Mouse (Mus musculus) G1E (cell line): ENCODE data around the gene Carmil1. TPM values are rescaled to one million over a fixed set of nuclear protein-coding genes. Genes with fewer than 3 reads are reported as not detected.

Source experiments
- ATAC-seq: 2 replicates; pipeline ENCODE4 v1.8.0; 2016; ENCODE audit warnings: mild to moderate bottlenecking; ENCODE audit not compliant: insufficient number of reproducible peaks, poor library complexity, low FRiP score, severe bottlenecking; ENCODE audit errors: extremely low read depth
- DNase-seq: peaks from one replicate; pipeline ENCODE4 v3.0.0; 2012; ENCODE audit warnings: low spot score
- H3K27me3 ChIP-seq: 2 replicates; pipeline ENCODE4 v1.6.1; 2012; ENCODE audit warnings: mild to moderate bottlenecking, low read length, inconsistent platforms; ENCODE audit not compliant: insufficient read depth
- H3K36me3 ChIP-seq: replicated peaks from 2 replicates; pipeline ENCODE3; 2012; ENCODE audit warnings: mild to moderate bottlenecking, inconsistent platforms
- H3K4me1 ChIP-seq: 2 replicates; pipeline ENCODE4 v1.6.1; 2012; ENCODE audit warnings: low read depth, low read length, inconsistent platforms, mixed read lengths; ENCODE audit not compliant: insufficient read depth
- H3K4me3 ChIP-seq: 2 replicates; pipeline ENCODE4 v1.5.1; 2012; ENCODE audit warnings: low read depth, mild to moderate bottlenecking, inconsistent platforms, low read length, moderate library complexity, mixed read lengths
- H3K9me3 ChIP-seq: replicated peaks from 2 replicates; pipeline ENCODE4 v1.6.1; 2012; ENCODE audit warnings: inconsistent platforms
- CTCF ChIP-seq: IDR thresholded peaks from 2 replicates; pipeline ENCODE4 v1.5.1; 2012; ENCODE audit warnings: low read depth, low read length, inconsistent platforms, mixed read lengths
- GATA1 ChIP-seq: IDR thresholded peaks from 2 replicates; pipeline ENCODE4 v1.6.1; 2012; ENCODE audit warnings: borderline replicate concordance, low read length, inconsistent platforms, mixed read lengths
- GATA2 ChIP-seq: IDR thresholded peaks from 2 replicates; pipeline ENCODE4 v1.6.1; 2012; ENCODE audit warnings: low read depth, low read length, inconsistent platforms, borderline replicate concordance
- POLR2AphosphoS5 ChIP-seq: IDR thresholded peaks from 2 replicates; pipeline ENCODE4 v1.6.1; 2012; ENCODE audit warnings: low read depth, low read length, inconsistent platforms; ENCODE audit not compliant: insufficient replicate concordance
- TAL1 ChIP-seq: conservative IDR thresholded peaks from 2 replicates; pipeline ENCODE4 v1.6.1; 2012; ENCODE audit warnings: low read depth, low read length, inconsistent platforms, mixed read lengths
- polyA plus RNA-seq: library from polyadenylated mRNA; stranded (reverse); fragments of >175 nt; gene quantifications from 2 replicates; pipeline ENCODE4 v1.2.3, GENCODE M21; 2012
- total RNA-seq, 2 experiments: library from RNA; stranded (forward) in 1 of 2; stranded (reverse) in 1 of 2; fragments of 200-1000 nt in 1 of 2; fragments of >200 nt in 1 of 2; fragmentation: Nextera tagmentation in 1 of 2; gene quantifications; 2 replicates each; pipeline ENCODE4 v1.2.3; 2014 to 2017

Carmil1 gene
- total RNA-seq (2014; fragmentation: Nextera tagmentation) (1.3 and 1.9 TPM in 2 replicates), total RNA-seq (2017) (0.41 and 0.55 TPM in 2 replicates), polyA plus RNA-seq (0.10 TPM in 2 replicates)

GRCm38 (mm10) chr13:24280439-24281431 is at the start of gene Carmil1:
Carmil1 (minus strand) TSS chr13:24280795.
- Histone ChIP-seq H3K36me3 (no peaks in the 10 kb centered on the region), H3K27me3 (peaks cover 3% of the 10 kb centered on the region; the same call in 1 of the 2 replicates), H3K9me3 (no peaks in the 10 kb centered on the region), H3K4me1 (no peaks in the 10 kb centered on the region), H3K4me3 (no peak within 1 kb of the TSS)
- no peak for ATAC-seq
- TF ChIP-seq CTCF (no peak), GATA1 (no peak), GATA2 (no peak), TAL1 (no peak), POLR2AphosphoS5 (no peak)
- DNase-seq, result no peak

- ATAC-seq (no peak), DNase-seq (no peak)
- Histone ChIP-seq H3K4me3 (no peak overlapping the region), H3K4me1 (no peaks in the 10 kb centered on the region), H3K27me3 (no peaks in the 10 kb centered on the region), H3K36me3 (no peaks in the 10 kb centered on the region), H3K9me3 (no peaks in the 10 kb centered on the region)
- TF ChIP-seq GATA1, result no peak
- no peak for TF ChIP-seq CTCF
- no peak for TF ChIP-seq GATA2
- TF ChIP-seq TAL1, result no peak
- no peak for TF ChIP-seq POLR2AphosphoS5
These were observed 49.5 kb upstream of the Carmil1 start for GRCm38 (mm10) chr13:24330128-24330527.

GRCm38 (mm10) chr13:24328036-24328817 is 47.6 kb upstream of the Carmil1 start:
- no peak for ATAC-seq
- Histone ChIP-seq H3K4me1 (no peaks in the 10 kb centered on the region), H3K36me3 (no peaks in the 10 kb centered on the region), H3K9me3 (no peaks in the 10 kb centered on the region), H3K4me3 (no peak overlapping the region), H3K27me3 (no peaks in the 10 kb centered on the region)
- TF ChIP-seq GATA1 (no peak), TAL1 (no peak), GATA2 (no peak), POLR2AphosphoS5 (no peak), CTCF (no peak)
- no peak for DNase-seq

GRCm38 (mm10) chr13:24327201-24327600 is 46.6 kb upstream of the Carmil1 start, which contains the start of gene Cmah:
Cmah (plus strand) TSS chr13:24327404.
- H3K9me3 ChIP-seq, result no peaks in the 10 kb centered on the region
- no peak within 1 kb of the TSS for H3K4me3 ChIP-seq
- ATAC-seq (no peak), DNase-seq (no peak)
- H3K4me1 ChIP-seq, result no peaks in the 10 kb centered on the region
- no peaks in the 10 kb centered on the region for H3K36me3 ChIP-seq
- H3K27me3 ChIP-seq, result no peaks in the 10 kb centered on the region; the same call in 1 of the 2 replicates
- TF ChIP-seq GATA2, result no peak
- no peak for TF ChIP-seq GATA1
- no peak for TF ChIP-seq POLR2AphosphoS5
- TF ChIP-seq CTCF, result no peak
- no peak for TF ChIP-seq TAL1

- Histone ChIP-seq H3K27me3 (no peaks in the 10 kb centered on the region; the same call in none of the 2 replicates), H3K4me3 (no peak overlapping the region), H3K36me3 (no peaks in the 10 kb centered on the region), H3K9me3 (no peaks in the 10 kb centered on the region), H3K4me1 (no peaks in the 10 kb centered on the region)
- TF ChIP-seq POLR2AphosphoS5 (no peak), GATA2 (no peak), TAL1 (no peak), CTCF (no peak), GATA1 (no peak)
- DNase-seq, result no peak
- ATAC-seq, result no peak
These were observed 40.7 kb upstream of the Carmil1 start for GRCm38 (mm10) chr13:24321313-24321712.
